In genomic region chr11:67653521-67654090, GRCm38 (mm10) we compare ENCODE assay signal across 31 mouse cellular contexts. TPM values are rescaled to one million over a fixed set of nuclear protein-coding genes. Genes with fewer than 3 reads are reported as not detected.
DNase-seq lines count a peak whose midpoint lies in the region; ATAC-seq and TF ChIP-seq lines count a peak whose summit lies in the region.
"Had no signal": no experiment of that assay in that cellular context is flagged by ENCODE, and none has a peak within 500 bp of the region (broad histone marks: within the 10 kb centered on the region; RNA-seq: fewer than 3 reads in every experiment).

No protein-coding gene starts in this region.

- H3K4me3 ChIP-seq in left cerebral cortex, adult 2 months: no peak overlapping the region
- H3K4me3 ChIP-seq: embryonic facial prominence, embryonic 10.5 days; embryonic facial prominence, embryonic 15.5 days; forebrain, embryonic 13.5 days; heart, embryonic 10.5 days; heart, embryonic 15.5 days; intestine, embryonic 15.5 days; limb, embryonic 15.5 days; liver, embryonic 13.5 days had no signal

- no peak for DNase-seq in frontal cortex, postnatal 25 days (ENCODE audit: low spot score in 2 of 2)
- no peak for DNase-seq in left cerebral cortex, adult 2 months (ENCODE audit: extremely low spot score in 1 of 2, low spot score in 2 of 2)
- no peak for DNase-seq in left cerebral cortex, adult 9 months (ENCODE audit: low spot score in 2 of 2)
- DNase-seq in brain, adult 2 months (ENCODE audit: low read depth, low spot score): peak; percentile 40
- DNase-seq in cerebellum, adult 9-11 months: peak; percentile 46
- DNase-seq in left cerebral cortex, postnatal 36 days (ENCODE audit: low spot score in 2 of 2): no peak
- DNase-seq: adrenal gland, postnatal 25 days; B cell, adult 2 months; gastrocnemius, postnatal 25 days; heart, adult 11 months; kidney, adult 2 months; kidney, postnatal 4 days; layer of hippocampus, adult 9-11 months; liver, embryonic 13.5 days; lung, adult 18-20 months; lung, postnatal 4 days; right cerebral cortex, postnatal 4 days; thymus, postnatal 4 days had no signal

- ATAC-seq in frontal cortex, adult (ENCODE audit: low TSS enrichment): 0 out of 2 replicates have a peak, but pooled peaks have one; percentile 0
- ATAC-seq: forebrain, embryonic 13.5 days; intestine, embryonic 15.5 days; lung, postnatal 0 days had no signal

- H3K27ac ChIP-seq in left cerebral cortex, adult 2 months: peak overlapping the region; percentile 82
- H3K27ac ChIP-seq: embryonic facial prominence, embryonic 10.5 days; embryonic facial prominence, embryonic 15.5 days; forebrain, embryonic 13.5 days; heart, embryonic 10.5 days; heart, embryonic 15.5 days; hindbrain, embryonic 15.5 days; intestine, embryonic 15.5 days; limb, embryonic 15.5 days; liver, embryonic 13.5 days; stomach, postnatal 0 days had no signal

- intact Hi-C loops in left cerebral cortex, adult 2 months (cut with DNase I): no loop called here
- intact Hi-C loops in left cerebral cortex, postnatal 36 days (cut with DNase I): loop anchor here (10.0 kb wide), 1 partner anchor 539 kb away; no protein-coding TSS in a partner anchor

- TF ChIP-seq CTCF in left cerebral cortex, adult 2 months (IDR thresholded peaks at IDR 0.05): no peak

RNA-seq across cellular contexts. Expression of gene Rcvrn, which starts 41.5 kb away (rescaled TPM):
- 1 to 10 TPM in 1 of 2 experiments, under 1 TPM in 1; 0.91 to 3.2 TPM for total RNA-seq in left cerebral cortex, adult 2 months (2021)
- 1 to 10 TPM; 1.1 to 2.5 TPM for total RNA-seq in left cerebral cortex, postnatal 36 days (2021)
- total RNA-seq: adrenal gland, postnatal 25 days; common myeloid progenitor, adult 5-6 weeks; megakaryocyte-erythroid progenitor cell, adult 5-6 weeks had no signal

Comparison
In these comparisons a context has a peak if more than half of its experiments do, and no peak if none do; other contexts are left out.
1. DNase-seq: peak in brain, adult 2 months (single experiment) and cerebellum, adult 9-11 months (single experiment); none in frontal cortex, postnatal 25 days (0 of 2), left cerebral cortex, adult 2 months (0 of 2), left cerebral cortex, adult 9 months (0 of 2) and left cerebral cortex, postnatal 36 days (0 of 2).